Mouse (Mus musculus): ENCODE data around the gene Kif17.

GRCm38 (mm10) chr4:138217951-138218685 lies 32.1 kb upstream of the Kif17 start:
- TF ChIP-seq EP300 (IDR thresholded peaks at IDR 0.05; ENCODE audit: low read depth in 1 of 2, low read length in 2 of 2) (no peak), CTCF (IDR thresholded peaks at IDR 0.05 in 2 of 3, conservative IDR thresholded peaks at IDR 0.05 in 1 of 3; ENCODE audit: control insufficient read depth in 1 of 3, insufficient read depth in 1 of 3, low read depth in 2 of 3, low read length in 3 of 3, poor library complexity in 1 of 3, severe bottlenecking in 1 of 3) (no peak), NRF1 (IDR thresholded peaks at IDR 0.05; ENCODE audit: insufficient read depth, low read depth, low read length, poor library complexity, severe bottlenecking) (no peak), POLR2AphosphoS5 (IDR thresholded peaks at IDR 0.05; ENCODE audit: borderline replicate concordance, low read depth, low read length) (no peak)

Measured in MEL (cell line).